Mouse (Mus musculus): ENCODE data around the gene Ctnnbip1. TPM values are rescaled to one million over a fixed set of nuclear protein-coding genes. Genes with fewer than 3 reads are reported as not detected.

The Ctnnbip1 gene
- polyA plus RNA-seq, 1 experiment from 2014 or later: 64.8 TPM

DNA sequence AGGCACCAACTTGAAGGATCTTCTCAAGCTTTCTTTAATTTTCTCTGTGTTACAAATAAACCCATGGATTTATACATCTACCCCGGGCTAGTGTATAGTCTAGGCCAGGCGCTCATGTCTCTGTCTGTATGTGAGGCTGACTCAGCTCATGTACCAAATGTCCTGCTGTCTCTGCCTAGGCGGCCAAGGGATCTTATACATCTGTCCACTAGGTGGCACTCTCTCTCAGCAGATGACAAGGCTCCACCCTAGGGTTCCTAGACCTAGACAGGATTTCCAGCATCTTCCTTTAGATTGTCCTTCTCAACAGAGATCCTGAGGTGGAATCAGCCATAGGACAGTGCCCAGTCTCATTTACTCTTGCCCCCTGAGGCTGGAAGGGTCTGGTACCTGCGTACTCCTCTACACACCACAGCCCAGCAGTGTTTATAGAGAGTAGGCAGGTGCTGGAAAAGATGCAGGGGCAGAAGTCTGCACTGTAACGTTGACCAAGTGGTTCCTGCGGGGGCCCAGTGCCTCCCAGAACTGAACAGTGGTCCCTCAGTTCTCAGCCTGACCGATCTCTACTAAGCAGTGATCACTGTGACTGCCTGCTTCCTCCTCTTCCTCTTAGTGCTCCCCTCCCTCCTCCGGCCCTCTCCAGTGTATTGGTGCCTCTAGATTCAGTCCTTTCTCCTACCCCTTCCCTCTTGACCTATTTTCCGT lies 31.3 kb downstream of the Ctnnbip1 start:
- WGBS: 67% methylated on average over 9 of the region's 9 CpGs
- no peaks in the 10 kb centered on the region for H3K27me3 ChIP-seq
- H3K36me3 ChIP-seq: peaks cover 30% of the 10 kb centered on the region
- peaks cover 12% of the 10 kb centered on the region; the same call in 1 of the 2 replicates for H3K4me1 ChIP-seq
- H3K4me2 ChIP-seq: no peak overlapping the region
- H3K9me3 ChIP-seq (replicated peaks): no peaks in the 10 kb centered on the region
- peak; percentile 47; the same call in 1 of the 2 replicates for ATAC-seq (replicated peaks; ENCODE audit: low FRiP score)
- no peak overlapping the region for H3K9ac ChIP-seq
- H3K27ac ChIP-seq: no peak overlapping the region
- H3K4me3 ChIP-seq (replicated peaks): no peak overlapping the region

DNA sequence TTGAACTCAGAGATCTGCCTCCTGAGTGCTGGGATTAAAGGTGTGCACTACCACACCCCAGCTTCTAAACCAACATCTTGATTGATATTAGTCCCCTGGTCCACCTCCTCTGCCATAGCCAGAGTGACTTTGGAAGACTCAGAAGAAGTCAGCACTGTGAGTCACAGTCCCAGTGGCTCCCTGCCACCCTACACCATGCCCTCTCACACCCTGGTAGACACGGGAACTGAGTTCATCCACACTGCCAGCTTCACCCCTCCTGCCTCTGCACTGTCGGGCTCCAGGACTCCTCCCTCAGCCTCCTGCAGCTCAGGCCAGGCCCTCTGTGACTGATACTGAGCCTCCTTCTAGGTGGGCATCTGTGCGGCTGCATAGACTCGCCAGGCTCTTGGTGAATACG lies 32.8 kb downstream of the Ctnnbip1 start:
- no peak overlapping the region for H3K9ac ChIP-seq
- no peaks in the 10 kb centered on the region for H3K27me3 ChIP-seq
- no peak for ATAC-seq (replicated peaks; ENCODE audit: low FRiP score)
- no peaks in the 10 kb centered on the region for H3K9me3 ChIP-seq (replicated peaks)
- WGBS: 73% methylated on average over 5 of the region's 5 CpGs
- H3K36me3 ChIP-seq: peaks cover 25% of the 10 kb centered on the region
- no peak overlapping the region for H3K27ac ChIP-seq
- H3K4me3 ChIP-seq (replicated peaks): no peak overlapping the region
- H3K4me1 ChIP-seq: peaks cover 4% of the 10 kb centered on the region; the same call in 1 of the 2 replicates
- no peak overlapping the region for H3K4me2 ChIP-seq

DNA sequence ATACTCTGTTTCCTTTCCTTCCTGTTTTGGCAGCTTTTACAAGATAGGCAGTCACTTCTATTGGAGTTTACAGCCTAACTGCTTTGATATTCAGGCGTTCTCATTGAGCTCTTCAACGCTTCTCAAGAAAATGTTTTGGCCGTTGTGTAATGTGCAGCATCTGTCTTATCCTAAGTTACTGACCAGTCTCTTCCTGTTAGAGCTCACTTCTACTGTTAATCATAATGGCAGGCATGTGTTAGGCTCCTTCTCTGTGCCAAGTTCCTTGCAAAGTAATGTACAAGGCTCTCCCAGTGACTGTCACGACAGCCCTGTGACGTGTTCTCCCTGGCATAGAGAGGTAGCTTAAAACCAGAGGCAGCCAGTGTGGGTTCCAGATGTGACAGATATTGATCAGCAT lies 33.7 kb downstream of the Ctnnbip1 start:
- H3K4me1 ChIP-seq: peaks cover 4% of the 10 kb centered on the region; the same call in 1 of the 2 replicates
- no peak overlapping the region for H3K9ac ChIP-seq
- no peaks in the 10 kb centered on the region for H3K27me3 ChIP-seq
- no peaks in the 10 kb centered on the region for H3K9me3 ChIP-seq (replicated peaks)
- peaks cover 17% of the 10 kb centered on the region for H3K36me3 ChIP-seq
- H3K27ac ChIP-seq: no peak overlapping the region
- 75% methylated on average over 5 of the region's 5 CpGs for WGBS
- H3K4me3 ChIP-seq (replicated peaks): no peak overlapping the region
- no peak for ATAC-seq (replicated peaks; ENCODE audit: low FRiP score)
- no peak overlapping the region for H3K4me2 ChIP-seq

DNA sequence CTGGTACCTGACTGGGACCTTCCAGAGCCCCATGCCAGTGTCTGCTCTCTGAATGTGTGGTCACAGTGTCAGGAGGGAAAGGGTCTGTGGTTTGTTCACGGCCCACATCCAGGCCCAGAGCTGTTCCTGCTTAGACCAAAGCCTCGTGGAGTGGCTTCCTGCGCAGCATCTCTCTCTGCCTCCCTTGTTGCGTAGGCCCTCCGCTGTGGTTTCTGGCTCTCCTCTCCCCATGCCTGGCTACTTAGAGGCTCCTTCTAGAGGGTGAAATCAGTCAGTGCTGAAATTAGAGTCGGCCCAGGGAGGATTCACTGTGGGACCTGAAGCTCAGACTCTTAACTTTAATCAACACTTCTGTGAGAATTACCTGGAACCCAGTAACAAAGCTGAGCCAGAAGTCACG lies 35.8 kb downstream of the Ctnnbip1 start:
- Histone ChIP-seq H3K4me1 (peaks cover 7% of the 10 kb centered on the region; the same call in 1 of the 2 replicates), H3K36me3 (peaks cover 13% of the 10 kb centered on the region), H3K27ac (no peak overlapping the region), H3K27me3 (no peaks in the 10 kb centered on the region), H3K4me2 (no peak overlapping the region), H3K4me3 (replicated peaks) (no peak overlapping the region), H3K9me3 (replicated peaks) (no peaks in the 10 kb centered on the region), H3K9ac (no peak overlapping the region)
- WGBS: 71% methylated on average over 7 of the region's 7 CpGs
- no peak for ATAC-seq (replicated peaks; ENCODE audit: low FRiP score)

DNA sequence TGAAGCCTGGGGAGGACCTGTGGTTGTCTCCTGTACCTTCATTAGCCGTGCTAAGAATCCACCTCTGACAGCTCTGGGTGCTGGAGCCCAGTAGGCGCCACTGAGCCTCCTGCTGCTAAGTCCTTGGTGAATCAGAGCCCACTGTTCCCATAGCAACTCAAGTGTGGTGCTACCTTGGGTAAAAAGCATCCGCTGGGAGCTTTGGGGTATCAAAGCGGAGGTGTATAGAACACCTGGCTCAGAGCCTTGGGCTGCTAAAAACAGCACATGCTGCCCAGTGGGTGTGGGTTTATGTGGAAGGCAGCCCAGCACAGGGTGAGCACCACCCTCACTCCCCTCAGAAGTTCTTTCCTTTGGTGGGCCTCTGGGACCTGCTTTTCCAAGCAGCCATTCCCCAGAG lies 38.1 kb downstream of the Ctnnbip1 start:
- Histone ChIP-seq H3K27me3 (no peaks in the 10 kb centered on the region), H3K4me3 (replicated peaks) (no peak overlapping the region), H3K27ac (no peak overlapping the region), H3K4me1 (peaks cover 7% of the 10 kb centered on the region; the same call in 1 of the 2 replicates), H3K36me3 (peaks cover 27% of the 10 kb centered on the region), H3K9me3 (replicated peaks) (no peaks in the 10 kb centered on the region), H3K4me2 (no peak overlapping the region), H3K9ac (no peak overlapping the region)
- ATAC-seq (replicated peaks; ENCODE audit: low FRiP score): no peak
- 94% methylated on average over 4 of the region's 4 CpGs for WGBS

DNA sequence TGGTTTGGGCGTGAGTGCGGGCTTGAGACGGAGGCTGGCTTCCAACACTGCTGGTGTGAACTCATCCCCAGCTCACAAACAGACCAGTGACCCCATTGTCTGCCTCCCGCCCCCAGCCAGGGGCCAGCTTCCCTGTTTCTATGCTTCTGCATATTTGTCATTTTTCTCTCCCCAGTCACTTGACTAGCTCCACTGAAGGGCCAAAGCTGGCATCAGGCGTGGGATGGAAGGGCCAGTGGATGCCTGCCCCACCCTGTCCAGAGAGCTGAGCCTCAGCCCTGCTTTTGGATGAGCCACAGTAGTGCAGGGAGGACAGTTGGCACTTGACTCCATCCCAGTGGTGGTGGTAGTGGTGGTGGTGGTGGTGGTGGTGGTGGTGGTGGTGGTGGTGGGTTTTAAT lies 39.9 kb downstream of the Ctnnbip1 start:
- no peak overlapping the region for H3K9ac ChIP-seq
- H3K9me3 ChIP-seq (replicated peaks): no peaks in the 10 kb centered on the region
- H3K27me3 ChIP-seq: no peaks in the 10 kb centered on the region
- no peak overlapping the region for H3K4me3 ChIP-seq (replicated peaks)
- no peak overlapping the region for H3K27ac ChIP-seq
- ATAC-seq (replicated peaks; ENCODE audit: low FRiP score): no peak
- H3K4me1 ChIP-seq: peaks cover 20% of the 10 kb centered on the region
- WGBS: 91% methylated on average over 5 of the region's 5 CpGs
- H3K36me3 ChIP-seq: peaks cover 27% of the 10 kb centered on the region
- H3K4me2 ChIP-seq: no peak overlapping the region

DNA sequence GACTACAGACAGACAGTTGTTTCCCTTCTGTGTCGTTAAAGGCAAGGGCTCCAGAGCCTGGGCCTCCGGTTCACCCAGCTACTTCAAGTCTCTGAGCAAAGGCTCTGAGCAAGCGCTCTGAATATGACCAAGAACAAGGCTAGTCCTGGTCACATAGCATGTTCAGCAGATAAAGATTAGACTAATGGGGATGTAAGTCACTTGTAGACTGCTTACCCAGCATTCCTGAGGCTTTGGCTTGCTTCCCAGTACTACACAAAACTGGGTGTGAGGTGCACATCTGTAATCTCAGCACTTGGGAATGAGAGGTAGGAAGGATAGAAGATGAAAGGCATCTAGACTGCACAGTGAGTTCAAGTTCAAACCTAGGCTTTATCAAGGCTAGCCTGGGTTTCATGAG lies 40.4 kb downstream of the Ctnnbip1 start:
- H3K4me2 ChIP-seq: no peak overlapping the region
- 71% methylated on average over 3 of the region's 3 CpGs for WGBS
- peaks cover 24% of the 10 kb centered on the region for H3K4me1 ChIP-seq
- no peak overlapping the region for H3K4me3 ChIP-seq (replicated peaks)
- ATAC-seq (replicated peaks; ENCODE audit: low FRiP score): no peak
- H3K36me3 ChIP-seq: peaks cover 27% of the 10 kb centered on the region
- no peaks in the 10 kb centered on the region for H3K9me3 ChIP-seq (replicated peaks)
- no peaks in the 10 kb centered on the region for H3K27me3 ChIP-seq
- no peak overlapping the region for H3K9ac ChIP-seq
- no peak overlapping the region for H3K27ac ChIP-seq

DNA sequence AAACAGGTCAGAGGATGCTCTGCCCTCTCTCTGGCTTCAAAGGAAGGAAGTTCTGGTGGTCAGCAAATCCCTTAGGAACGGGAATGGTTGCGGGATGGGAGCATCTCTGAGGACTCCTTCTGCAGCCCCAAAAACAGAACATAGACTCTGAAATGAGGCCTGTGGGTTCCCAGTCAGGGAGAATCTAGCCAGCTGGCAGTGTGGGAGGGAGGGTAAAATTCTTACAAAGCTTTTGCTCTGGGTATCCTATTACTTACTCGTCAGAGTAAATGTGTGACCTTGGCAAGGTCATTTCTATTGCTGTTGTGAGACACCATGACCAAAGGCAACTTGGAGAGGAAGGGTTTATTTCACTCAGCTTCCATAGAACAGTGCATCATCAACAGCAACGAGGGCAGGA lies 43.4 kb downstream of the Ctnnbip1 start:
- 75% methylated on average over 4 of the region's 4 CpGs for WGBS
- peaks cover 43% of the 10 kb centered on the region for H3K4me1 ChIP-seq

DNA sequence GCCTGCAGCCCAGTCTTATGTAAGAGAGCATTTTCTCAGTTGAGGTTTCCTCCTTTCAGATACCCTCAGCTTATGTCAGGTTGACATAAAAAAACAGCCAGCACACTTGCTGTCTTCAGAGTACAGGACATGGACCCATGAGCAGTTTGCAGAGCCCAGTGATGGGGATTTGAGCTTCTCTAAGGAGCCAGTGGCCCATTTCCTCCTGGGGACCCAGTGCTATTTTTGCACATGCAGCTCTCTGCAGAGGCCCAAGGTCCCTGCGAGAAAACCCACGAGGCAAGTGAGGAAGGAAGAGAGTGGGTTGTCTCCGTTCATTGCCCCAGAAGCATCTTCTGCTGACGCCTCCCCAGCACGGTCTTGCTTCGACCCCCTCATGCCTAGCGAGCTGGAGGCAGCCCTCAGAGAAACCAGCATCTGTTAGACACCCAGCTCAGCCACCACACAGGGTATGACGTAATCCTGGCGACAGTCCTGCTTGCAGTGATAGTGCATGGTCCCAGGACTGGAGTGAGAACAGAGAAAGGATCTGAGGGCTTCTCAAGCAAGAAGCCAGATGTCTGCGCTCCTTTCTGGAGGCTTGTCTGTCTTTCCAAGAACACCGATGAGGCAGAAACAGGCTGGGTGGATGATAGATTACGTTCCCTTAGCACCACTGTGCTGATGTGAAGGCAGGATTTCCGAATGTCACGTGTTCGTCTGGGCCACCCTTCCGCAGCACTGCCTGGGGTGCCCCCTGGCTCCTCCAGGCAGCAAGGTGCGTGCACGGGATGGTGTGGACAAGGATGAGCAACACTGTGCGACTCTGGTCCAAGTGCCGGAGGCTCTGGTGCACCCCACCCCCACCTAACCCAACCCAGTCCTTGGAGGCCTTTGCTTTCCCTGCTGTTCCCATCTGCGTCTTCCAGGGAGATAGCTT lies 44.2 kb downstream of the Ctnnbip1 start:
- H3K9ac ChIP-seq: no peak overlapping the region
- 69% methylated on average over 21 of the region's 21 CpGs for WGBS
- ATAC-seq (replicated peaks; ENCODE audit: low FRiP score): no peak

More for the DNA sequence above, 43.4 kb downstream of the Ctnnbip1 start:
- Histone ChIP-seq H3K9me3 (replicated peaks) (no peaks in the 10 kb centered on the region), H3K4me2 (no peak overlapping the region), H3K36me3 (peaks cover 32% of the 10 kb centered on the region), H3K9ac (no peak overlapping the region), H3K27me3 (no peaks in the 10 kb centered on the region), H3K27ac (no peak overlapping the region), H3K4me3 (replicated peaks) (no peak overlapping the region)
- ATAC-seq (replicated peaks; ENCODE audit: low FRiP score): no peak

DNA sequence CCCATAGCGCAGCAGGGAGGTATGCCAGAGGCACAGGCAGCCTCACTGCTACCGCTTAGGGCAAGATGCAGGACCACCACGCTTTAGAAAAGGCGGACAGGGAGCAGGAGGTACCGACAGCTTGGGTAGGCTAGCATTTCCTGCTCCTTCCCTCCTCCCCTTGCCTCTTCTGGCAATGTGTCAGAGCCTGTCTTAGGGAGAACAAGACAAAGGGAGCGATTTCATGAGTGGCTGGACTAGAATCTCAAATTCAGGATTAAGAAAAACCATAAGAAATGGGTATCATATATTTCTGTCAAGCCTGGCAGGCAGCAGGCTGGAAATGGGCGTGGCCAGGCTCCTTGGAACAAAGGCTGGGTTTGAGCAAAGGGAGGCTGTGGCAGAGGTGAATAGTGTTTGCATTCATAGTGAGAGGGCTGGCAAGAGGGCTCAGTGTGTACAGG lies 44.9 kb downstream of the Ctnnbip1 start:
- no peak overlapping the region for H3K4me3 ChIP-seq (replicated peaks)
- 0 out of 2 replicates have a peak overlapping the region, but pooled peaks have one; percentile 20 for H3K4me2 ChIP-seq
- no peak for ATAC-seq (replicated peaks; ENCODE audit: low FRiP score)
- no peaks in the 10 kb centered on the region for H3K27me3 ChIP-seq
- H3K36me3 ChIP-seq: peaks cover 27% of the 10 kb centered on the region
- peak overlapping the region; percentile 42; the same call in 1 of the 2 replicates for H3K27ac ChIP-seq
- 47% methylated on average over 7 of the region's 7 CpGs for WGBS
- peaks cover 49% of the 10 kb centered on the region for H3K4me1 ChIP-seq
- H3K9me3 ChIP-seq (replicated peaks): no peaks in the 10 kb centered on the region
- H3K9ac ChIP-seq: no peak overlapping the region

More for the DNA sequence above, 44.2 kb downstream of the Ctnnbip1 start:
- peaks cover 32% of the 10 kb centered on the region for H3K36me3 ChIP-seq
- H3K4me1 ChIP-seq: peaks cover 45% of the 10 kb centered on the region
- 0 out of 2 replicates have a peak overlapping the region, but pooled peaks have one; percentile 20 for H3K4me2 ChIP-seq
- no peaks in the 10 kb centered on the region for H3K9me3 ChIP-seq (replicated peaks)
- no peaks in the 10 kb centered on the region for H3K27me3 ChIP-seq
- H3K4me3 ChIP-seq (replicated peaks): no peak overlapping the region
- peak overlapping the region; percentile 42 for H3K27ac ChIP-seq

DNA sequence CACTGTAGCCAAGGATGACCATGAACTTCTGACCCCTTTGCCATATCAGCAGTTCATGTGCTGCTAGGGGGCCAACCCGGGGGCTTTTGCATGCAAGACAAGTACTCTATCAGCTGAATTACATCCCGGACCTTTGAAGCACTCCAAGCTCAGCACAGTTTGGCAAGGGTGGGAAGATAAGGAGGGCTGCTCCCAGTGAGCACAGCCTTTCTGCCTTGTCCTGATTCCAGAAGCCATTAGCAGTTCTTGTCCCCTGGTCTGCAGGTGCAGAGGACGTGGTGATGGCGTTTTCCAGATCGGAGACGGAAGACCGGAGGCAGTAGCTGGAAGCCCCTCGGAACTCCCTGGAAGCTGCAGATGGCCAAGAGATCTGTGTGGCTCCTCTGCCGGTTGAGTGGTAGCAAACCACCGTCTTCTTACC lies 45.9 kb downstream of the Ctnnbip1 start:
- Histone ChIP-seq H3K4me1 (peaks cover 48% of the 10 kb centered on the region), H3K4me3 (replicated peaks) (0 out of 2 replicates have a peak overlapping the region, but pooled peaks have one; percentile 18), H3K4me2 (peak overlapping the region; percentile 22; the same call in 1 of the 2 replicates), H3K36me3 (peaks cover 19% of the 10 kb centered on the region), H3K27ac (no peak overlapping the region), H3K9ac (no peak overlapping the region), H3K9me3 (replicated peaks) (no peaks in the 10 kb centered on the region), H3K27me3 (no peaks in the 10 kb centered on the region)
- ATAC-seq (replicated peaks; ENCODE audit: low FRiP score): no peak
- 78% methylated on average over 10 of the region's 10 CpGs for WGBS
